Mouse (Mus musculus) liver, embryonic 13.5 days (tissue): ENCODE data around the gene Tor1aip2. TPM values are rescaled to one million over a fixed set of nuclear protein-coding genes. Genes with fewer than 3 reads are reported as not detected.

Experiments
- ATAC-seq: fragments of 200-750 bp; cut with Nextera tagmentation; 2 replicates; pipeline ENCODE4 v1.8.0; 2017; ENCODE audit warnings: low read depth, mild to moderate bottlenecking, moderate number of reproducible peaks, moderate library complexity
- DNase-seq: peaks from one replicate; pipeline ENCODE4 v3.0.0; 2022
- H3K27ac ChIP-seq: fragments of 300-500 bp; sonication (generic); 2 replicates; pipeline ENCODE4 v1.5.1; 2015; ENCODE audit warnings: moderate library complexity, mild to moderate bottlenecking, inconsistent platforms
- H3K27me3 ChIP-seq: fragments of 300-500 bp; sonication (generic); 2 replicates; pipeline ENCODE4 v1.6.1; 2015; ENCODE audit warnings: mild to moderate bottlenecking, inconsistent platforms
- H3K36me3 ChIP-seq: fragments of 300-500 bp; sonication (generic); 2 replicates; pipeline ENCODE4 v1.6.1; 2015; ENCODE audit warnings: mild to moderate bottlenecking, inconsistent platforms
- H3K4me1 ChIP-seq: fragments of 300-500 bp; sonication (generic); replicated peaks from 2 replicates; pipeline ENCODE4 v1.6.1; 2015; ENCODE audit warnings: inconsistent platforms
- H3K4me2 ChIP-seq: fragments of 300-500 bp; sonication (generic); 2 replicates; pipeline ENCODE4 v1.6.1; 2015; ENCODE audit warnings: inconsistent platforms, mild to moderate bottlenecking, moderate library complexity
- H3K4me3 ChIP-seq: fragments of 300-500 bp; sonication (generic); replicated peaks from 2 replicates; pipeline ENCODE4 v1.5.1; 2015; ENCODE audit warnings: mild to moderate bottlenecking, inconsistent platforms
- H3K9ac ChIP-seq: fragments of 300-500 bp; sonication (generic); 2 replicates; pipeline ENCODE4 v1.6.1; 2015; ENCODE audit warnings: mild to moderate bottlenecking, inconsistent platforms
- H3K9me3 ChIP-seq: fragments of 300-500 bp; sonication (generic); replicated peaks from 2 replicates; pipeline ENCODE4 v1.6.1; 2016; ENCODE audit warnings: inconsistent platforms
- WGBS: fragments of 180-500 bp; shearing (Covaris S2); methylation state at CpG from one replicate; pipeline ENCODE4 v1.1.7; 2015; ENCODE audit not compliant: insufficient replicate concordance; 5-methylcytosine and 5-hydroxymethylcytosine counted together
- polyA plus RNA-seq: library from polyadenylated mRNA; unstranded; fragments of >200 nt; fragmentation: Nextera tagmentation; extraction: Ambion mirVana; gene quantifications from 2 replicates; pipeline ENCODE4 v1.2.1, GENCODE M21; 2015

Tor1aip2 gene
- polyA plus RNA-seq, 1 experiment from 2014 or later = 47.9 TPM

GRCm38 (mm10) chr1:156042481-156042880 is 7.3 kb downstream of the Tor1aip2 start:
- Histone ChIP-seq H3K36me3 (peaks cover 49% of the 10 kb centered on the region), H3K27ac (peak overlapping the region; percentile 83), H3K4me1 (peaks cover 76% of the 10 kb centered on the region), H3K4me2 (peak overlapping the region; percentile 87), H3K27me3 (no peaks in the 10 kb centered on the region), H3K9ac (peak overlapping the region; percentile 83), H3K4me3 (peak overlapping the region; percentile 79), H3K9me3 (no peaks in the 10 kb centered on the region)
- WGBS = 44% methylated on average over 5 of the region's 5 CpGs
- no peak for ATAC-seq
- DNase-seq = no peak

DNA sequence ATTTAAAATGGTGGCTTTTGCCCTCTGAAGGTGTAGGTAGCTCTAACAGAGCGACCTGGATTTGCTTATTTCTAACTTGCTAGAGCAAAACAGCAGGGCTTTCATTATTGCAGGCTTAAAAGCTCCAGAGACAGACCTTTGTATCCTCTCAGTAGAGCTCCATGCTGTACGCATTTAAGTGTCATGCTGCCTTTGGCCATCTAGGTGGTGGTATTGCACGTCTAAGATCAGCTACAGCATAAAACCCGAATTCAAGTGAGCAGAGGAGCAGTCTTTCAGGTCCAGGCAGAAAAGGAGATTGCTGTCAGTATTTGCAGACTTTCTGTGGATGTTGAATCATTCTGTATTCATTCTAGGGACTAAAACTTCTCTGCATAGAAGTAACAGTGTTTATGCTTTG is 7.8 kb downstream of the Tor1aip2 start:
- Histone ChIP-seq H3K27ac (peak overlapping the region; percentile 47; the same call in 1 of the 2 replicates), H3K9ac (no peak overlapping the region), H3K4me3 (peak overlapping the region; percentile 15; the same call in 1 of the 2 replicates), H3K9me3 (no peaks in the 10 kb centered on the region), H3K27me3 (no peaks in the 10 kb centered on the region), H3K4me2 (peak overlapping the region; percentile 42), H3K36me3 (peaks cover 54% of the 10 kb centered on the region), H3K4me1 (peaks cover 73% of the 10 kb centered on the region)
- no peak for ATAC-seq
- peak; percentile 49 for DNase-seq
- WGBS = 28% methylated on average over 4 of the region's 4 CpGs

- no peak for DNase-seq
- no peak for ATAC-seq
- Histone ChIP-seq H3K27me3 (no peaks in the 10 kb centered on the region), H3K27ac (0 out of 2 replicates have a peak overlapping the region, but pooled peaks have one; percentile 39), H3K36me3 (peaks cover 66% of the 10 kb centered on the region), H3K4me3 (no peak overlapping the region), H3K4me1 (peaks cover 65% of the 10 kb centered on the region), H3K4me2 (peak overlapping the region; percentile 2; the same call in 1 of the 2 replicates), H3K9me3 (no peaks in the 10 kb centered on the region), H3K9ac (no peak overlapping the region)
- WGBS = 58% methylated on average over 5 of the region's 5 CpGs
Measured at GRCm38 (mm10) chr1:156044211-156044611, 9.0 kb downstream of the Tor1aip2 start.

DNA sequence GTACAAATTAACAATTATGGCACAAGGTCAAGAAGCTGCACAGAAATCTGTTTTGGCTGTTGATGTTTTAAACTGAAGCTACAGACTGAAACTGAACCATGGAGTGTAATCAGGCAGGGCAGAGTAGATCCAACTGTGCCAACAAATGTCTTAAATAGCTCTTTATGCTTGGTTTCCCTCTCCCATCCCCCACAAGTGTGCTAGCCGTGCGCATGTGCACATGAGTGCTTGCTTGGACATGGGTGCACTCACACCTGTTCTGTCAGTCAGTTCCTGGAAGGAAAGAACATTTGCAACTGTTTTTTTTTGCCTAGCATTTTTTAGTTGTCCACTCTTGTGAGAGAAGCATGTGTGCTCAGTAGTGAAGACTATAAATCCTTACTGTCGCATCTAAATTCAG is 11.5 kb downstream of the Tor1aip2 start:
- ATAC-seq (no peak), DNase-seq (no peak)
- H3K9me3 ChIP-seq = no peaks in the 10 kb centered on the region
- H3K4me1 ChIP-seq = peaks cover 50% of the 10 kb centered on the region
- H3K27ac ChIP-seq = no peak overlapping the region
- no peak overlapping the region for H3K4me3 ChIP-seq
- H3K4me2 ChIP-seq = no peak overlapping the region
- no peaks in the 10 kb centered on the region for H3K27me3 ChIP-seq
- H3K9ac ChIP-seq = no peak overlapping the region
- WGBS = 86% methylated on average over 3 of the region's 3 CpGs
- peaks cover 90% of the 10 kb centered on the region for H3K36me3 ChIP-seq

- H3K36me3 ChIP-seq = peaks cover 84% of the 10 kb centered on the region
- H3K27ac ChIP-seq = no peak overlapping the region
- 75% methylated on average over 2 of the region's 2 CpGs for WGBS
- 0 out of 2 replicates have a peak, but pooled peaks cover 3% of the 10 kb centered on the region for H3K4me1 ChIP-seq
- no peak overlapping the region for H3K9ac ChIP-seq
- no peaks in the 10 kb centered on the region for H3K9me3 ChIP-seq
- no peaks in the 10 kb centered on the region for H3K27me3 ChIP-seq
- DNase-seq (no peak), ATAC-seq (no peak)
- no peak overlapping the region for H3K4me3 ChIP-seq
- H3K4me2 ChIP-seq = no peak overlapping the region
Measured at GRCm38 (mm10) chr1:156058207-156058606, 23.0 kb downstream of the Tor1aip2 start.

DNA sequence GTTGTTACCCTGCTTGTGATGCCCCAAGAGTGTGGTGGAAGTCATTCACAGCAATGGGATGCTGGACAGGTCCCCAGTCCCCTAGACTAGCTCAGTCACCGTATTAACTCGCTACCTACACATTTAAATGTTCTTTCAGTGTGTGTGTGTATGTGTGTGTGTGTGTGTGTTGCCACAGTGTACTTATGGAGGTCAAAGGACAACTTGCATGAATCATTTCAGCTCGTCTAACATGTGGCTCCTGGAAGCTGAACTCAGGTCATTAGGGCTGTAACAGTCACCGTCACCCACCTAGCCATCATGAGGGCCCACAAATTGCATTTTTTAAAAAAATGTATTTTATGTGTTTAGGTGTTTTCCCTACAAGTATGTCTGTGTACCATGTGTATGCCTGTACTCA is 27.0 kb downstream of the Tor1aip2 start:
- ATAC-seq (0 out of 2 replicates have a peak, but pooled peaks have one; percentile 15), DNase-seq (no peak)
- Histone ChIP-seq H3K27ac (no peak overlapping the region), H3K27me3 (no peaks in the 10 kb centered on the region), H3K36me3 (peaks cover 87% of the 10 kb centered on the region), H3K4me1 (0 out of 2 replicates have a peak, but pooled peaks cover 3% of the 10 kb centered on the region), H3K9ac (no peak overlapping the region), H3K4me3 (no peak overlapping the region), H3K9me3 (no peaks in the 10 kb centered on the region), H3K4me2 (no peak overlapping the region)
- 85% methylated on average over 4 of the region's 4 CpGs for whole genome bisulfite sequencing

- Histone ChIP-seq H3K4me1 (peaks cover 6% of the 10 kb centered on the region; the same call in 1 of the 2 replicates), H3K36me3 (peaks cover 75% of the 10 kb centered on the region)
- 64% methylated on average over 3 of the region's 3 CpGs for WGBS
Measured at GRCm38 (mm10) chr1:156066133-156066532, 30.9 kb downstream of the Tor1aip2 start.

GRCm38 (mm10) chr1:156070106-156070505 is 34.9 kb downstream of the Tor1aip2 start:
- Histone ChIP-seq H3K9ac (no peak overlapping the region), H3K4me2 (no peak overlapping the region), H3K4me3 (no peak overlapping the region), H3K27ac (no peak overlapping the region), H3K36me3 (peaks cover 38% of the 10 kb centered on the region), H3K27me3 (no peaks in the 10 kb centered on the region), H3K9me3 (no peaks in the 10 kb centered on the region), H3K4me1 (peaks cover 20% of the 10 kb centered on the region)
- no peak for ATAC-seq
- 70% methylated on average over 14 of the region's 14 CpGs for WGBS
- no peak for DNase-seq

More at GRCm38 (mm10) chr1:156066133-156066532, 30.9 kb downstream of the Tor1aip2 start:
- no peaks in the 10 kb centered on the region for H3K9me3 ChIP-seq
- no peak overlapping the region for H3K9ac ChIP-seq
- DNase-seq (no peak), ATAC-seq (no peak)
- no peak overlapping the region for H3K27ac ChIP-seq
- H3K4me3 ChIP-seq = no peak overlapping the region
- no peaks in the 10 kb centered on the region for H3K27me3 ChIP-seq
- no peak overlapping the region for H3K4me2 ChIP-seq

DNA sequence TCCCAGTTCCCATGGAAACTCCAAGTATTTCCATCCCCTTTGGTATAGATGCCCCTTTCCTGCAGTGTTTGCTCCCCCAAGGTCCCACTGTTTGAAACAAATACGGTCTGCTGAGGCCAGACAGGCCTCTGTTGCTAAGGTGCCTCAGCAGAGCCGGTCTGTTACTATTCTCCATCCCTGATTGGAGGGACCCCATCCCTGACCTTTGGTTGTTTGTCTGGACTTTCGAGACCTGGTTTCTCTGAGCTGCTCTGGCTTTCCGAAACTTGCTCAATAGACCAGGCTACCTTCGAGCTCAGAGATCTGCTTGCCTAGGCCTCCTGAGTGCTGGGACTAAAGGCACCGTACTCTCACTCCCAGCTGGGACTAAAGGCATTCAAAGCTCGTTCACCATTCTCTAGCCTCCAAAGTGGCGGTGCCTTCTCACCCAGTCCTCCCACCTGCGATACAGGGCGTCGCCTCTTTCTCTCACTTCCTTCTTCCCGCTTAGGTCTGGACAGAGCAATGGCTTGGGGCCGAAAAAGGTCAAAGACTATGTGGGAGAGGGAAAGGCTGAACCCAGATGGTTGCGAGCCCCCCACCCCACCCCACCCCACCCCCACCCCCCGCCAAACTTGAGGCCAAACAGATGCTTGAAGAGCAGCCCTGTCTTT is 38.1 kb downstream of the Tor1aip2 start:
- Histone ChIP-seq H3K27ac (peak overlapping the region; percentile 53), H3K36me3 (peaks cover 8% of the 10 kb centered on the region; the same call in 1 of the 2 replicates), H3K4me3 (no peak overlapping the region), H3K27me3 (no peaks in the 10 kb centered on the region), H3K9me3 (no peaks in the 10 kb centered on the region), H3K4me2 (no peak overlapping the region), H3K4me1 (peaks cover 26% of the 10 kb centered on the region), H3K9ac (no peak overlapping the region)
- DNase-seq (no peak), ATAC-seq (peak; percentile 72)
- 54% methylated on average over 15 of the region's 15 CpGs for WGBS

- no peaks in the 10 kb centered on the region for H3K27me3 ChIP-seq
- H3K4me2 ChIP-seq = no peak overlapping the region
- H3K9ac ChIP-seq = no peak overlapping the region
- H3K36me3 ChIP-seq = no peaks in the 10 kb centered on the region
- DNase-seq = no peak
- no peak overlapping the region for H3K4me3 ChIP-seq
- peaks cover 26% of the 10 kb centered on the region for H3K4me1 ChIP-seq
- WGBS = 54% methylated on average over 8 of the region's 8 CpGs
- H3K9me3 ChIP-seq = no peaks in the 10 kb centered on the region
- H3K27ac ChIP-seq = no peak overlapping the region
- no peak for ATAC-seq
Measured at GRCm38 (mm10) chr1:156074575-156074974, 39.4 kb downstream of the Tor1aip2 start.

DNA sequence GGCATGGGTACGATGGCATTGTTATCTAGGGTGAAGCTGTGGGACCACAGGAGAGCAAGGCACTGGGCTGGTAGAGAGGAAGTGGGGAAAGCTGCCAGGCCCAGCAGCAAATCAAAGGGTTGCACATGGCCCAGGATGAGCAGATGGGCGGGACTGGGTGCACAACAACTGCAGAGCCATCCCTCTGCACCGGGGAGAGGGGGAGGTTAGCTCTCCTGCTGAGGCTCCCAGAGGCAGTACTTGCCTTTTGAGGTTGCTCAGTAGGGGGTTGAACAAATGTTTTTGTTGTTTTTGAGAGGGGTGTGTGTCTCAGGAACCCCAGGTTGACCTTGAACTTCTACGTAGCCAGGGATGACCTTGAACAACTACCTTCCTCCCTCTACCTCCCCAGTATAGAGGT is 41.3 kb downstream of the Tor1aip2 start:
- 42% methylated on average over 4 of the region's 4 CpGs for WGBS
- DNase-seq = no peak
- Histone ChIP-seq H3K36me3 (no peaks in the 10 kb centered on the region), H3K4me1 (peaks cover 20% of the 10 kb centered on the region), H3K4me2 (no peak overlapping the region), H3K27me3 (no peaks in the 10 kb centered on the region), H3K9ac (no peak overlapping the region), H3K27ac (no peak overlapping the region), H3K4me3 (no peak overlapping the region), H3K9me3 (no peaks in the 10 kb centered on the region)
- ATAC-seq = no peak

DNA sequence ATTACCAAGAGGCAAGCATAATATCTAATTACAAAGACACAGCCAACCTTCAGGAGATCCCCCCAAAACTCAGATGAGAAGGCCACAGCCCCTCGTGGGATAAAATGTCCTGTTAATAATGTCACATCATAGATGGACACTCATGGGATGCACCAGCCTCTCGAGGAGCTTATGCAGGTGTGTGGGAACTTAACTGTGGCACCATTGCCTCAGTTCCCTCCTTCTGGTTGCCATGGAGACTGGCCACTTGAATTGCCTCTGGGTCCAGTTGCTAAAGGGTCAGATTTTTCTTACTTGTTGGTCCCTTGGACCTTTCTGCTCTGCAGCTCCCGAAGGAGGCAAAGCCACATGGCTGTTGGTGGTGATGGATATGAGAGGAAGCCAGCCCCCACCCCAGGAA is 42.5 kb downstream of the Tor1aip2 start:
- Histone ChIP-seq H3K4me1 (peaks cover 20% of the 10 kb centered on the region), H3K9ac (no peak overlapping the region), H3K4me2 (no peak overlapping the region), H3K9me3 (no peaks in the 10 kb centered on the region), H3K27ac (no peak overlapping the region), H3K4me3 (no peak overlapping the region), H3K27me3 (no peaks in the 10 kb centered on the region), H3K36me3 (no peaks in the 10 kb centered on the region)
- DNase-seq (no peak), ATAC-seq (no peak)
- WGBS = 39% methylated on average over 3 of the region's 3 CpGs
